Mouse (Mus musculus): ENCODE data around the gene Sltm.

Sltm gene

DNA sequence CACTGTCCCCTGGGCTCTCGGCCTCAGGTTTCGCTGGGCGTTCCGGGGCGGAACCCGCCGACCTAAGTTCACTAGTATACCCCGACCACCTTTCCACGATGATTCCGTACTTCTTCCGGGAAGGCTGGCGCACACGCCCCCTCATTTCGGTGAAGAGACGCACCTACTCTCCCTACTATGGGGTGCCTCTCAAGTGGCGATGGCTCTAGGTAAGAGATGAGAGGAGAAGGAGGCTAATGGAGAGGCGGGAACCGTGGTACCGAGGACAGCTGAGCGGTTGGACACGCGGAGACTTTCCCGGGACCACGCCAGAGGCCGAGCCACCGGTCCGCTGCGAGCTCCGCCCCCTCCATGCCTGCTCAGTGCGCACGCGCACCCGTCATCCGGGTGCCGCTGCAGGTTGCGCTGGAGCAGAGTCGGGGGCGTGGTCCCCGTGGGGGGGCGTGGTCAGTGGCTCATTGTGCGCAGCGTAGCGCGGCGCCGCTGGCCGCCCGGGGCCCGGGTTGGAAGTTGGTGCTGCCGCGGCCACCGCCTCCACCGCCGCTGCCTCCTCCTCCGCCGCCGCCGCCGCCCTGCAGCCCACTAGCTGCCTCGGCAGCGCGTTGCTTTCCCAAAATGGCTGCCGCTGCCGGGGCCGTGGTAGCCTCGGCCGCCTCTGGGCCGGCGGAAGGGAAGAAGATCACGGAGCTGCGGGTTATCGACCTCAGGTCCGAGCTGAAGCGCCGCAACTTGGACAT lies at the start of gene Sltm:
Sltm (plus strand) TSS at position 450 of the 737 bp plus-strand sequence.
- DNase-seq (ENCODE audit: low read depth, low spot score) = peak; percentile 99
- H3K27me3 ChIP-seq (ENCODE audit: control insufficient read depth, insufficient read depth, low read length, poor library complexity, severe bottlenecking) = no peaks in the 10 kb centered on the region
- peaks cover 2% of the 10 kb centered on the region; the same call in 1 of the 2 replicates for H3K36me3 ChIP-seq (ENCODE audit: control insufficient read depth, insufficient read depth, low read length, poor library complexity, severe bottlenecking)

GRCm38 (mm10) chr9:70493038-70493437 lies 49.5 kb upstream of the Sltm start:
- DNase-seq (ENCODE audit: low read depth, low spot score) = no peak
- H3K36me3 ChIP-seq (ENCODE audit: control insufficient read depth, insufficient read depth, low read length, poor library complexity, severe bottlenecking) = 0 out of 2 replicates have a peak, but pooled peaks cover 7% of the 10 kb centered on the region
- no peaks in the 10 kb centered on the region for H3K27me3 ChIP-seq (ENCODE audit: control insufficient read depth, insufficient read depth, low read length, poor library complexity, severe bottlenecking)

DNA sequence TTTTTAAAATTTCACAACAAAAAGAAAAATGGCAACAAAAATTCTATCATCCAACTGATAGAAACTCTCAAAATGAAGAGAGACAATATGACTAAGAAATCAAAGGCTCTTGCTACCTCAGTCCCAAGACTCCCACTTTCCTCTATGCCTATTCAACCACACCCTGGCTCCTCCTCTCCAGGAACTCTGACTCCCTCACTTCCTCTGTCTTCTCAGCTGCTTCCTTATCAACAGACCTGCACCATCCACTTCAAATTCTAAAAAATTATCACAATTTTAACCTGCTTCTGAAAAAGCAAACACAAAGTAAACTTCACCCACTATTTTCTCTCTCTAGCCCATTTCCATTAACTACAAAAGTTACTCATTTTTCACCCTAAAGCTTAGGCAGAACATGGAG lies 45.6 kb upstream of the Sltm start:
- 0 out of 2 replicates have a peak, but pooled peaks cover 7% of the 10 kb centered on the region for H3K36me3 ChIP-seq (ENCODE audit: control insufficient read depth, insufficient read depth, low read length, poor library complexity, severe bottlenecking)
- H3K27me3 ChIP-seq (ENCODE audit: control insufficient read depth, insufficient read depth, low read length, poor library complexity, severe bottlenecking) = no peaks in the 10 kb centered on the region
- no peak for DNase-seq (ENCODE audit: low read depth, low spot score)

- Histone ChIP-seq H3K36me3 (ENCODE audit: control insufficient read depth, insufficient read depth, low read length, poor library complexity, severe bottlenecking) (no peaks in the 10 kb centered on the region), H3K27me3 (ENCODE audit: control insufficient read depth, insufficient read depth, low read length, poor library complexity, severe bottlenecking) (no peaks in the 10 kb centered on the region)
- peak; percentile 29 for DNase-seq (ENCODE audit: low read depth, low spot score)
Measured at GRCm38 (mm10) chr9:70502284-70503014, 40.1 kb upstream of the Sltm start.

DNA sequence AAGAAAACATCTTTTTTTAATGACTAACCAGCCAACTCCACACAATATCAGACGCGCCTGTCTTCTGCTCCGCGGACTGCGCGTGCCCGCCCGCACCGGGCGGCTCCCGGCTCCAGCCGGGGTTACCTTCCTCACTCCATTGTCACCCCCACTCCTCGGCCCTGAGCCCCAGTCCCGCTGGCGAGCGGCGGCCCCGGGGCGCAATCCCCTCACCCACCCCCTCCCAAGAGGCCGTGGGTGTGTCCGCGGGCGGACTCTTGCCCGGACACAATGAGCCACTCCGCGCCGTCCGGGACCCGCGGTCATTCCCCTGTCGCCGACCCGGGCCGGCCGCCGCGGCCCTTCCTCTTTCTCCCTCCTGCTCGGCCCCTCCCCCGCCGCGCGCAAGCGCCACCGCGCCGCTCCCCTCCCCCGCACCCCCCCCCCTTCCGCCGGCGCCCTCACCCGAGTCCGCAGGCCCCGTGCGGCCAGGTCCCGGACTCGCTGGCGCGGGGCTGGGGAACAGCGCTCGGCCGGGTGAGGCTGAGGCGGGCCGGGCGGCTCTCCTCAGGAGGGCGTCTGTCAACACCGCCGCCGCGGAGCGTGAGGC lies 39.4 kb upstream of the Sltm start:
- Histone ChIP-seq H3K27me3 (ENCODE audit: control insufficient read depth, insufficient read depth, low read length, poor library complexity, severe bottlenecking) (no peaks in the 10 kb centered on the region), H3K36me3 (ENCODE audit: control insufficient read depth, insufficient read depth, low read length, poor library complexity, severe bottlenecking) (no peaks in the 10 kb centered on the region)
- peak; percentile 73 for DNase-seq (ENCODE audit: low read depth, low spot score)

DNA sequence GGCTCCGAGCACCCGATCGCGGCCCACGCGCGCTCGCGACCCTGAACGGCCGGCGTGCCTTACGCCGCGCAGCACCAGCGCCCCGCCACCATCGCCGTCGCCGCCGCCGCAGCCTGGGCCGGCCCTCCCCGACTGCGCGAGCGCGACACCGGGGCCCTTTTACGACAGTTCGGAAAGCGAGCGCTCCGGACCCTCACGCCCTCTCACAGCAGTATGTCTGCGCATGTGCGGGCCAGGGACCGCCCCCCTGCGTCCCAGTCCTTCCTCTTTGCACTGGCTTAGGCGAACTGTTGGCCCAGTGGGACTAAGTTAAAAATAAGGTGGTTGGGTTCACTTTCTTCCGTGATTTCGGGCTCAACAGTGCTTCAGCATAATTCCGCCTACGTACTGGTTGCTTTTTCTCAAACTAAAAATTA lies 38.9 kb upstream of the Sltm start, which contains the start of gene Rnf111:
Rnf111 (minus strand) TSS at position 100 of the 416 bp plus-strand sequence.
- no peaks in the 10 kb centered on the region for H3K27me3 ChIP-seq (ENCODE audit: control insufficient read depth, insufficient read depth, low read length, poor library complexity, severe bottlenecking)
- no peaks in the 10 kb centered on the region for H3K36me3 ChIP-seq (ENCODE audit: control insufficient read depth, insufficient read depth, low read length, poor library complexity, severe bottlenecking)
- DNase-seq (ENCODE audit: low read depth, low spot score) = peak; percentile 98

GRCm38 (mm10) chr9:70506186-70506585 lies 36.4 kb upstream of the Sltm start:
- H3K27me3 ChIP-seq (ENCODE audit: control insufficient read depth, insufficient read depth, low read length, poor library complexity, severe bottlenecking) = no peaks in the 10 kb centered on the region
- no peaks in the 10 kb centered on the region for H3K36me3 ChIP-seq (ENCODE audit: control insufficient read depth, insufficient read depth, low read length, poor library complexity, severe bottlenecking)
- DNase-seq (ENCODE audit: low read depth, low spot score) = peak; percentile 56

DNA sequence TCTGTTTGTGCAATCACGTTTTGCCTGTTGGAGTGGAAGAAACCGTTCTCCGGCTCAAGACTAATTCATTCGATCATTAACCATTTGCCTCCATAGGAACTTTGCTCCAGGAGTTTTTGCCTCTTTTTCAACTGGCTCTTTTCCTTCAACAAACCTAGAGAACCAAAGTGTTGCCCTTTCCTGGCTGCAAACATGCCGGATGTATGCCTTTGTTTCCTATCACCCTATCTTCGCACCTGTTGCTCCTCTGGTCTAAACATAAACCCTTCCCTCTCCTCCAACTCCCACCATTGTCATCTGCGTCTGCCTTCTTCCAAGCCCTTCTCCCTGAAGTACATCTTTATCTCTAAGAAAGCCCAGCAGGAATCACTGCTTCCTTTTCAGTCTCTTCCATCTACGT lies 35.8 kb upstream of the Sltm start:
- Histone ChIP-seq H3K27me3 (ENCODE audit: control insufficient read depth, insufficient read depth, low read length, poor library complexity, severe bottlenecking) (no peaks in the 10 kb centered on the region), H3K36me3 (ENCODE audit: control insufficient read depth, insufficient read depth, low read length, poor library complexity, severe bottlenecking) (no peaks in the 10 kb centered on the region)
- no peak for DNase-seq (ENCODE audit: low read depth, low spot score)

GRCm38 (mm10) chr9:70509906-70510525 lies 32.5 kb upstream of the Sltm start:
- Histone ChIP-seq H3K36me3 (ENCODE audit: control insufficient read depth, insufficient read depth, low read length, poor library complexity, severe bottlenecking) (no peaks in the 10 kb centered on the region), H3K27me3 (ENCODE audit: control insufficient read depth, insufficient read depth, low read length, poor library complexity, severe bottlenecking) (no peaks in the 10 kb centered on the region)
- no peak for DNase-seq (ENCODE audit: low read depth, low spot score)

- DNase-seq (ENCODE audit: low read depth, low spot score) = peak; percentile 59
- H3K36me3 ChIP-seq (ENCODE audit: control insufficient read depth, insufficient read depth, low read length, poor library complexity, severe bottlenecking) = no peaks in the 10 kb centered on the region
- no peaks in the 10 kb centered on the region for H3K27me3 ChIP-seq (ENCODE audit: control insufficient read depth, insufficient read depth, low read length, poor library complexity, severe bottlenecking)
Measured at GRCm38 (mm10) chr9:70510998-70511583, 31.5 kb upstream of the Sltm start.

GRCm38 (mm10) chr9:70511681-70512080 lies 30.9 kb upstream of the Sltm start:
- Histone ChIP-seq H3K36me3 (ENCODE audit: control insufficient read depth, insufficient read depth, low read length, poor library complexity, severe bottlenecking) (no peaks in the 10 kb centered on the region), H3K27me3 (ENCODE audit: control insufficient read depth, insufficient read depth, low read length, poor library complexity, severe bottlenecking) (no peaks in the 10 kb centered on the region)
- no peak for DNase-seq (ENCODE audit: low read depth, low spot score)

DNA sequence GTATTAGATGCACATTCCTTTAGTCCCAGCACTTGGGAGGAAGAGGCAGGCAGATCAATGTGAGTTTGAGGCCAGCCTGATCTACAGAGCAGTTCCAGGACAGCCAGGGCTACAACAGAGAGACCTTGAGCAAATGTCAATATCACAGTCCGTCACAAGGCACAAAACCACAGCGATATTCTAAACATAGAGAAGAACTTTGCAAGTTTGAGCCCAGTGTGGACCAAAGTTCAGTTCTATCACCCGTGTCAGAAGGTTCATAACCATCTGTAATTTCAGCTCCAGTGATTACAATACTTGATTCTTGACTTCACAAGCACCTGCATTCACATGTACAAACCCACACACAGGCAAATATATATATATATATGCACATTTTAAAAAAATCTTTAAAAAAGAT lies 21.9 kb upstream of the Sltm start:
- no peak for DNase-seq (ENCODE audit: low read depth, low spot score)
- H3K27me3 ChIP-seq (ENCODE audit: control insufficient read depth, insufficient read depth, low read length, poor library complexity, severe bottlenecking) = no peaks in the 10 kb centered on the region
- H3K36me3 ChIP-seq (ENCODE audit: control insufficient read depth, insufficient read depth, low read length, poor library complexity, severe bottlenecking) = no peaks in the 10 kb centered on the region

GRCm38 (mm10) chr9:70523813-70524212 lies 18.7 kb upstream of the Sltm start:
- no peak for DNase-seq (ENCODE audit: low read depth, low spot score)
- H3K36me3 ChIP-seq (ENCODE audit: control insufficient read depth, insufficient read depth, low read length, poor library complexity, severe bottlenecking) = no peaks in the 10 kb centered on the region

GRCm38 (mm10) chr9:70524366-70524765 lies 18.2 kb upstream of the Sltm start:
- no peaks in the 10 kb centered on the region for H3K36me3 ChIP-seq (ENCODE audit: control insufficient read depth, insufficient read depth, low read length, poor library complexity, severe bottlenecking)
- no peaks in the 10 kb centered on the region for H3K27me3 ChIP-seq (ENCODE audit: control insufficient read depth, insufficient read depth, low read length, poor library complexity, severe bottlenecking)
- no peak for DNase-seq (ENCODE audit: low read depth, low spot score)

More at GRCm38 (mm10) chr9:70523813-70524212, 18.7 kb upstream of the Sltm start:
- H3K27me3 ChIP-seq (ENCODE audit: control insufficient read depth, insufficient read depth, low read length, poor library complexity, severe bottlenecking) = no peaks in the 10 kb centered on the region

Measured in splenic B cell, adult 2 months (primary cell).